Comparison of ENCODE assay signal across 8 mouse cellular contexts in genomic region chr12:32952416-32952815, GRCm38 (mm10). TPM values are rescaled to one million over a fixed set of nuclear protein-coding genes. Genes with fewer than 3 reads are reported as not detected.
DNase-seq lines count a peak whose midpoint lies in the region.
"Had no signal": no experiment of that assay in that cellular context is flagged by ENCODE, and none has a peak within 500 bp of the region (broad histone marks: within the 10 kb centered on the region; RNA-seq: fewer than 3 reads in every experiment).

No protein-coding gene starts in this region.

- DNase-seq in 3T3-L1 (ENCODE audit: low read depth, low spot score) = peak; percentile 69
- peak; percentile 61 for DNase-seq in CD4-positive helper T cell, adult 2 months (ENCODE audit: low read depth, low spot score)
- peak; percentile 6 for DNase-seq in c-Kit-negative CD71-positive TER-119-positive erythroid progenitor cells, embryonic 14.5 days (ENCODE audit: low read depth, low spot score)
- DNase-seq in gastrocnemius, adult 8-10 months (ENCODE audit: low spot score in 2 of 2) = peak; percentile 40 to 50
- peak; percentile 74 for DNase-seq in layer of hippocampus, adult 9-11 months
- DNase-seq in lung, postnatal 25 days (ENCODE audit: low spot score) = peak; percentile 71
- peak; percentile 80 for DNase-seq in splenic B cell, adult 2 months (ENCODE audit: low read depth, low spot score)

- H3K36me3 ChIP-seq in splenic B cell, adult 2 months (ENCODE audit: control insufficient read depth, insufficient read depth, low read length, poor library complexity, severe bottlenecking) = no peaks in the 10 kb centered on the region
- H3K36me3 ChIP-seq: limb, embryonic 15.5 days had no signal

- H3K27me3 ChIP-seq in splenic B cell, adult 2 months (ENCODE audit: control insufficient read depth, insufficient read depth, low read length, poor library complexity, severe bottlenecking) = no peaks in the 10 kb centered on the region
- H3K27me3 ChIP-seq: limb, embryonic 15.5 days had no signal

RNA-seq across cellular contexts. Expression of gene Sypl, which starts 1.3 kb away (rescaled TPM):
- 100 to 1,000 TPM; 183 to 225 (median 208) TPM for total RNA-seq in gastrocnemius, adult 8-10 months (2022)

Comparison
In these comparisons a context has a peak if more than half of its experiments do, and no peak if none do; other contexts are left out.
1. Peak in every context shown above with its lines: DNase-seq.
2. DNase-seq: peak in every context shown above with its lines; median percentile 80 in splenic B cell, adult 2 months; 74 in layer of hippocampus, adult 9-11 months; 71 in lung, postnatal 25 days; 69 in 3T3-L1; 61 in CD4-positive helper T cell, adult 2 months; 45 in gastrocnemius, adult 8-10 months; 6 in c-Kit-negative CD71-positive TER-119-positive erythroid progenitor cells, embryonic 14.5 days.